Mouse (Mus musculus): Measurements from ENCODE around the gene Mustn1. TPM values are rescaled to one million over a fixed set of nuclear protein-coding genes. Genes with fewer than 3 reads are reported as not detected.

The Mustn1 gene
- polyA plus RNA-seq (2014; fragmentation: Nextera tagmentation; extraction: Ambion mirVana): 1.1 and 1.2 TPM in 2 replicates

- H3K9ac ChIP-seq (ENCODE audit: low read length): no peak within 1 kb of the TSS
- no peaks in the 10 kb centered on the region for H3K36me3 ChIP-seq (ENCODE audit: control insufficient read depth, insufficient read depth, low read length)
- WGBS: 81% methylated on average over 11 of the region's 11 CpGs
- ATAC-seq (ENCODE audit: insufficient number of reproducible peaks, low FRiP score, low TSS enrichment, low read depth): no peak
- no peak within 1 kb of the TSS for H3K27ac ChIP-seq (replicated peaks; ENCODE audit: low read depth, low read length)
- no peak for DNase-seq (ENCODE audit: low spot score)
- no peaks in the 10 kb centered on the region for H3K27me3 ChIP-seq (ENCODE audit: control insufficient read depth, insufficient read depth, low read length)
- no peaks in the 10 kb centered on the region for H3K9me3 ChIP-seq (ENCODE audit: control insufficient read depth, low read length)
- H3K4me3 ChIP-seq (ENCODE audit: low read depth, low read length): no peak within 1 kb of the TSS
- no peaks in the 10 kb centered on the region for H3K4me1 ChIP-seq (ENCODE audit: control insufficient read depth, insufficient read depth, low read length)
- no peak within 1 kb of the TSS for H3K4me2 ChIP-seq (ENCODE audit: low read depth, severe bottlenecking)
Measured at GRCm38 (mm10) chr14:30878958-30879571, at the start of gene Mustn1. Gene Mustn1, plus strand, starts transcription at chr14:30879200.

GRCm38 (mm10) chr14:30837416-30837996 lies 41.5 kb upstream of the Mustn1 start:
- Histone ChIP-seq H3K27ac (replicated peaks; ENCODE audit: low read depth, low read length) (no peak overlapping the region), H3K4me1 (ENCODE audit: control insufficient read depth, insufficient read depth, low read length) (no peaks in the 10 kb centered on the region), H3K9ac (ENCODE audit: low read length) (no peak overlapping the region), H3K27me3 (ENCODE audit: control insufficient read depth, insufficient read depth, low read length) (no peaks in the 10 kb centered on the region), H3K9me3 (ENCODE audit: control insufficient read depth, low read length) (no peaks in the 10 kb centered on the region), H3K4me3 (ENCODE audit: low read depth, low read length) (no peak overlapping the region), H3K4me2 (ENCODE audit: low read depth, severe bottlenecking) (no peak overlapping the region), H3K36me3 (ENCODE audit: control insufficient read depth, insufficient read depth, low read length) (no peaks in the 10 kb centered on the region)
- no peak for ATAC-seq (ENCODE audit: insufficient number of reproducible peaks, low FRiP score, low TSS enrichment, low read depth)
- WGBS: 90% methylated on average over 14 of the region's 14 CpGs
- no peak for DNase-seq (ENCODE audit: low spot score)

- H3K4me2 ChIP-seq (ENCODE audit: low read depth, severe bottlenecking): no peak overlapping the region
- no peaks in the 10 kb centered on the region for H3K4me1 ChIP-seq (ENCODE audit: control insufficient read depth, insufficient read depth, low read length)
- WGBS: 95% methylated on average over 3 of the region's 3 CpGs
- H3K27ac ChIP-seq (replicated peaks; ENCODE audit: low read depth, low read length): no peak overlapping the region
- H3K4me3 ChIP-seq (ENCODE audit: low read depth, low read length): no peak overlapping the region
- no peak overlapping the region for H3K9ac ChIP-seq (ENCODE audit: low read length)
- ATAC-seq (ENCODE audit: insufficient number of reproducible peaks, low FRiP score, low TSS enrichment, low read depth) (no peak), DNase-seq (ENCODE audit: low spot score) (no peak)
- no peaks in the 10 kb centered on the region for H3K36me3 ChIP-seq (ENCODE audit: control insufficient read depth, insufficient read depth, low read length)
- H3K27me3 ChIP-seq (ENCODE audit: control insufficient read depth, insufficient read depth, low read length): no peaks in the 10 kb centered on the region
- no peaks in the 10 kb centered on the region for H3K9me3 ChIP-seq (ENCODE audit: control insufficient read depth, low read length)
Measured at GRCm38 (mm10) chr14:30843701-30844100, 35.3 kb upstream of the Mustn1 start.

- DNase-seq (ENCODE audit: low spot score) (no peak), ATAC-seq (ENCODE audit: insufficient number of reproducible peaks, low FRiP score, low TSS enrichment, low read depth) (no peak)
- Histone ChIP-seq H3K4me2 (ENCODE audit: low read depth, severe bottlenecking) (no peak overlapping the region), H3K9ac (ENCODE audit: low read length) (no peak overlapping the region), H3K4me3 (ENCODE audit: low read depth, low read length) (no peak overlapping the region), H3K9me3 (ENCODE audit: control insufficient read depth, low read length) (no peaks in the 10 kb centered on the region), H3K36me3 (ENCODE audit: control insufficient read depth, insufficient read depth, low read length) (no peaks in the 10 kb centered on the region; the same call in 1 of the 2 replicates), H3K27me3 (ENCODE audit: control insufficient read depth, insufficient read depth, low read length) (no peaks in the 10 kb centered on the region), H3K4me1 (ENCODE audit: control insufficient read depth, insufficient read depth, low read length) (no peaks in the 10 kb centered on the region), H3K27ac (replicated peaks; ENCODE audit: low read depth, low read length) (no peak overlapping the region)
- 95% methylated on average over 5 of the region's 5 CpGs for WGBS
Measured at GRCm38 (mm10) chr14:30850504-30850903, 28.5 kb upstream of the Mustn1 start.

GRCm38 (mm10) chr14:30852325-30852724 lies 26.7 kb upstream of the Mustn1 start:
- ATAC-seq (ENCODE audit: insufficient number of reproducible peaks, low FRiP score, low TSS enrichment, low read depth) (no peak), DNase-seq (ENCODE audit: low spot score) (no peak)
- WGBS: 92% methylated on average over 5 of the region's 5 CpGs
- Histone ChIP-seq H3K27ac (replicated peaks; ENCODE audit: low read depth, low read length) (no peak overlapping the region), H3K9ac (ENCODE audit: low read length) (no peak overlapping the region), H3K36me3 (ENCODE audit: control insufficient read depth, insufficient read depth, low read length) (no peaks in the 10 kb centered on the region; the same call in 1 of the 2 replicates), H3K4me3 (ENCODE audit: low read depth, low read length) (no peak overlapping the region), H3K27me3 (ENCODE audit: control insufficient read depth, insufficient read depth, low read length) (no peaks in the 10 kb centered on the region), H3K9me3 (ENCODE audit: control insufficient read depth, low read length) (no peaks in the 10 kb centered on the region), H3K4me2 (ENCODE audit: low read depth, severe bottlenecking) (no peak overlapping the region), H3K4me1 (ENCODE audit: control insufficient read depth, insufficient read depth, low read length) (no peaks in the 10 kb centered on the region)

- Histone ChIP-seq H3K36me3 (ENCODE audit: control insufficient read depth, insufficient read depth, low read length) (no peaks in the 10 kb centered on the region; the same call in 1 of the 2 replicates), H3K9ac (ENCODE audit: low read length) (no peak overlapping the region), H3K4me2 (ENCODE audit: low read depth, severe bottlenecking) (no peak overlapping the region), H3K27ac (replicated peaks; ENCODE audit: low read depth, low read length) (no peak overlapping the region), H3K9me3 (ENCODE audit: control insufficient read depth, low read length) (no peaks in the 10 kb centered on the region), H3K27me3 (ENCODE audit: control insufficient read depth, insufficient read depth, low read length) (no peaks in the 10 kb centered on the region), H3K4me1 (ENCODE audit: control insufficient read depth, insufficient read depth, low read length) (no peaks in the 10 kb centered on the region), H3K4me3 (ENCODE audit: low read depth, low read length) (no peak overlapping the region)
- ATAC-seq (ENCODE audit: insufficient number of reproducible peaks, low FRiP score, low TSS enrichment, low read depth) (no peak), DNase-seq (ENCODE audit: low spot score) (no peak)
- 91% methylated on average over 3 of the region's 3 CpGs for WGBS
Measured at GRCm38 (mm10) chr14:30855316-30855715, 23.7 kb upstream of the Mustn1 start.

- Histone ChIP-seq H3K4me3 (ENCODE audit: low read depth, low read length) (no peak overlapping the region), H3K9me3 (ENCODE audit: control insufficient read depth, low read length) (no peaks in the 10 kb centered on the region), H3K27ac (replicated peaks; ENCODE audit: low read depth, low read length) (no peak overlapping the region), H3K36me3 (ENCODE audit: control insufficient read depth, insufficient read depth, low read length) (no peaks in the 10 kb centered on the region; the same call in 1 of the 2 replicates), H3K4me1 (ENCODE audit: control insufficient read depth, insufficient read depth, low read length) (no peaks in the 10 kb centered on the region), H3K27me3 (ENCODE audit: control insufficient read depth, insufficient read depth, low read length) (no peaks in the 10 kb centered on the region), H3K9ac (ENCODE audit: low read length) (no peak overlapping the region), H3K4me2 (ENCODE audit: low read depth, severe bottlenecking) (no peak overlapping the region)
- DNase-seq (ENCODE audit: low spot score): no peak
- no peak for ATAC-seq (ENCODE audit: insufficient number of reproducible peaks, low FRiP score, low TSS enrichment, low read depth)
- WGBS: 88% methylated on average over 10 of the region's 10 CpGs
Measured at GRCm38 (mm10) chr14:30856885-30857507, 22.0 kb upstream of the Mustn1 start.

GRCm38 (mm10) chr14:30857990-30858389 lies 21.0 kb upstream of the Mustn1 start:
- Histone ChIP-seq H3K9me3 (ENCODE audit: control insufficient read depth, low read length) (no peaks in the 10 kb centered on the region), H3K4me1 (ENCODE audit: control insufficient read depth, insufficient read depth, low read length) (no peaks in the 10 kb centered on the region), H3K27me3 (ENCODE audit: control insufficient read depth, insufficient read depth, low read length) (no peaks in the 10 kb centered on the region), H3K4me2 (ENCODE audit: low read depth, severe bottlenecking) (no peak overlapping the region), H3K36me3 (ENCODE audit: control insufficient read depth, insufficient read depth, low read length) (no peaks in the 10 kb centered on the region; the same call in 1 of the 2 replicates), H3K9ac (ENCODE audit: low read length) (no peak overlapping the region), H3K4me3 (ENCODE audit: low read depth, low read length) (no peak overlapping the region), H3K27ac (replicated peaks; ENCODE audit: low read depth, low read length) (no peak overlapping the region)
- DNase-seq (ENCODE audit: low spot score): no peak
- 79% methylated on average over 4 of the region's 4 CpGs for WGBS
- ATAC-seq (ENCODE audit: insufficient number of reproducible peaks, low FRiP score, low TSS enrichment, low read depth): no peak

All from limb, embryonic 11.5 days (tissue).